Mouse (Mus musculus) T-helper 2 cell (primary cell): ENCODE data around the gene Vash2.
"Not testable (repeated sequence)": the region's sequence is repeated elsewhere in the genome, so short reads cannot be mapped to it uniquely, and the experiment has no call there.

Source experiments
- in situ Hi-C: fragments of 300-600 bp; cut with MboI, MseI; formaldehyde crosslinking; loops from one replicate; pipeline ENCODE4 v1.15.1; 2025; ENCODE audit warnings: high pct_unique_total_duplicates

Vash2 gene

DNA sequence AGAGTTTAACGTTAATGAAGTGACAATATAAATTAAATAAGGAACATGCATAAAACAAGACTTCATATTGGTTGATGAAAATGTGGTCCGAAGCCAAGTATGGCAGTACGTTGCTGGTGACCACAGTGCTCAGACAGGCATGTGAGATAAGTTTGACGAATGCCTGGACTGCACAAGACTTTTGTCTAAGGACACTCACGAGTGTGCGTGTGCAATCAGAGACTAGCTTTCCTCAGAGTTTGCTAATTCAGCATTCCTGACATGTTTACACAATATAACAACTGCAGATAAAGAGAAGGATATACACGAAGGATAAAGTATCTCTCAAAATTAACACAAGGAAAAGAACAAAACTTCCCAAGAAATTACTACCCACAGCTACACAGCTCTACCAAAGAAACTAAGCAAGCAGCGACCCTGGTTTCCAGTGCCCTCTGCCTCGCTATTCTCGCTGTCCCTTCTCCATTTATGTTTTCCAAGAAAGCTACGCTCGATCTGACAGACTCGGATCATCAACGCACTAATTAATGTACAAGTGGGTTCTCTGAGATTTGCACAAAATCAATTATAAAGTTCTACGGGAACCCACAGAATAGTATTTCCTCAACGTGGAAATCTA lies 51.2 kb downstream of the Vash2 start:
- in situ Hi-C loops = no loop called here

DNA sequence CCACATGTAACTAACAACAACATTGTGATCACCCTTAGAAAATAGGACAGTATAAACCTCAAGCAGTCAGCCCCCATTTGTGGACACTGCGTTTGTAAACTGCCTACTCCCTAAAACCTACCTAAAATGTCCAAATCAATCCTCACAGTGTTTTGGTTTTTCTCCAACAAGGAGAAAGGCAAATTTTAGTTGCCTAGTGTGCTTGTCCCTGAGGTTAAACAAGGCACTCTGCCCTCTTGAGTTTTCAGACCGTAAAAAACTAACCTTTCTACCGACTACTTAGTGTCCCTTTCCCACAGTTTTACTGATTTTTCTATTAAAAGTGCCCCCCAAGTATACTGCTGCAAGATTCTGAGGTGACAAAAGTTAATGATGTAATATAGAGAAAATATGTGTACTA lies 51.8 kb downstream of the Vash2 start:
- in situ Hi-C loops = no loop called here

DNA sequence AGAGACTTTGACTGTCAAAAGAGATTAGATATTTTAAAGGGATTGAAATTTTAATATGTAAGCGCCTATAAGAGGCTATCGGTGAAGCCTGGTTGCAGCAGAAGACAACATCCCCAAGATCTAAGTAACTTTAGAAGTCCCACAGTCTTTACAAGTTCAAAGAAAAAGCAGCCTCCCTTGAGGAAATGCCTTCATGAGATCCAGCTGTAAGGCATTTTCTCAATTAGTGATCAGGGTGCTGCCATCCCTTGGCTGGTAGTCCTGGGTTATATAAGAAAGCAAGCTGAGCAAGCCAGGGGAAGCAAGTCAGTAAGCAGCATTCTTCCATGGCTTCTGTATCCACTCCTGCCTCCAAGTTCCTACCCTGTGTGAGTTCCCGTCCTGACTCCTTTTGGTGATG lies 54.3 kb downstream of the Vash2 start, which contains the start of gene Angel2:
Angel2 (plus strand) TSS at position 301 of the 400 bp plus-strand sequence.
- in situ Hi-C loops = not testable (repeated sequence)

DNA sequence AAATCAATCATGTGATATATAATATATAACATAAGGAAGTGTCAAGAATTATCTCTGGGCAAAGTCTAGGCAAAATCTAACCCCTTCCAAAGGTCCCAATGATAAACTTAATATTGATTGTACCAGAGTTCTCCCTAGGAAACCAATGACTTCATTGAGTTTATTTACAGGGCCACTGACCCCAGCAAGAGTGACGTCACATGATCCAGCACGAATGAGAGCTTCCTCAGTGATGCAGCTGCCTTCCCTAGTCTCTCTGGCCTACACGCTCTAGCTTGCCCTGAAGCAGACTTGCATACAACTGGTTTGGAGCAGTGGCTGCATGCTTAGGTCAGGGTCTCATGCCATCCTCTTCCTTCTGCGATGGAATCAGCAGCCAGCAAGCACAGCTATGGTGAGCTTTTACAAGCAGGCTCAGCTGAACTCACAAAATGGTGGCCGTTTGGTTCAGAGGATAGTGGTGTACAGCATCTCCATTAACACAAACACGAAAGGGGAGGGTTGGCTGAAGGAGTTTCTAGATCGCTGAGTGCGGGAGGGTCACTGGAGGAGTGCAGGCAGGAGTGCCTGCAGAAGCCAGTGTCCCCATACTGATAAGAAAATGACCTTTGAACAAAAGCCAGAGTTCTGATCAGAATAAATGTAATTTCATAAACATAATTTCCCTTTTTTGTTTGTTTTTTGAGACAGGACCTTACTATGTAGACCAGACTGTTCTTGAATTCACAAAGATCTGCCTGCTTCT lies 59.2 kb downstream of the Vash2 start:
- in situ Hi-C loops = no loop called here

DNA sequence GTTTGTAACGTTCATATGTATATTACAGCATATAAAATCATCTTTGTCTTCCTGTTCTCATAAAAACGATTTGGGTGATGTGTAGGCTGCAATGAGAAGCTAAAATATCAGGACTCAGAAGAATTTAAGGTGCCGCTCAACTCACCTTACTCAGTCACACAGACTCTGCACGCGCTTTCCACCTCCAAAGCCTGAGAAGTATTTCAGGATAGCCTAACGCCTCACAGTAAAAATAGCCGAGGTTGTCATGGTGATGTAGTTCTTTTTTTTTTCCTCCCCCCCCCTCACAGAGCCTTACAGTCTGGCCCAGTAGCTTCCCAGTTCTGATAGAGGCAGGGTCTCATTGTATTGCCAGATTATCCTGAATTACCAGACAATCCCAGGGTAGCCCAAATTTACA lies 60.2 kb downstream of the Vash2 start:
- in situ Hi-C loops = no loop called here

DNA sequence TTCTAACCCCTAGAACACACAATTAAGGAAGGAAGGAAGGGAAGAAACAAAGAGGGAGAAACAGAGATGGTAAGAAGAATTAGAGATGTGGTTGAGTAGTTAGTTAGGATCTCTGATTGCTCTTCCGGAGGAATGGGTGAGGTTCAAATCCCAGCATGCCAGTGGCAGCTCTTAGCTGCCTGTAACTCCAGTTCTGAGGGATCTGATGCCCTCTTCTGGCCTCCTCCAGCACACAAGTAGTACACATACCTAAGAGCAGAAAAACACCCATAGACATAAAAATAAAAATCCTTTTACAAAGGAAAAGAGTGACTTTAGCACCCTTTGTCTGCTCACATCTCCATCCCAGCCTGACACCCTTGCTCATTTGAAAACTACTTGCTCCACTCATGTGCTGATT lies 66.5 kb downstream of the Vash2 start:
- in situ Hi-C loops = no loop called here

DNA sequence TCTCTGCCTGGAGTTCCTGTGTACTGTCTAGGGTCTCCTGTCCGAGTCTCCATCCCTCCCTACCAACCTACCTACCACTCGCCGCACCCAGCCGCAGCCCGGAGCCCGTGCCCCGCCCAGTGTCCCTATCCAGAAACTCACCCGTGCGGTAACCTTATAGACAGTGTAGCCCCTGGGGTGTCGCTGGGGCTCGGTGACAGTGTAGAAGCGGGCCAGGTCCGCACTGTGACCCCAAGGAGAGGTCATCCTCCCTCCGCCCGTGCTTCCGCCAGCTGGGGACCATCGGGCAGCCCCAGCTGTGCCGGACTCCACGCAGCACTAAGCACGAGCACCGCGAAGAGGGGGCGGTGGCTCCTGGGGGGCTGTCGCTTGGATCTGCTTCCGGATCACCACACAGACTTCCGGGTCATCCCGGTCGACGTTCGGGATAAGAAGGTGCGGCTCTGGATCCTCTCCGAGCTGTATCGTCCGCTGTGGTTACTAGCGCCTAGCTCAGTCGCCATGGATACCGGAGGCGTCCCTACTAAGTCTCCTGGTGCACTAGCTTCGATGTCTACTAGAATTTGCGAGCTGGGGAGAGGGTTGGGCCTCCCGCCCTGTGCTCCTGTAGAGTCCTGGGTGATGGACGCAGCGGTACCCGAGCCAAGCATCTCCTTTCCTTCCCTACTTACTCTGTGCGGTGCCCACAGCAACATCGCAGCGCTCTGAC lies 67.5 kb downstream of the Vash2 start, which contains the start of gene Rps6kc1:
Rps6kc1 (minus strand) TSS at position 356 of the 709 bp plus-strand sequence.
- in situ Hi-C loops = no loop called here

DNA sequence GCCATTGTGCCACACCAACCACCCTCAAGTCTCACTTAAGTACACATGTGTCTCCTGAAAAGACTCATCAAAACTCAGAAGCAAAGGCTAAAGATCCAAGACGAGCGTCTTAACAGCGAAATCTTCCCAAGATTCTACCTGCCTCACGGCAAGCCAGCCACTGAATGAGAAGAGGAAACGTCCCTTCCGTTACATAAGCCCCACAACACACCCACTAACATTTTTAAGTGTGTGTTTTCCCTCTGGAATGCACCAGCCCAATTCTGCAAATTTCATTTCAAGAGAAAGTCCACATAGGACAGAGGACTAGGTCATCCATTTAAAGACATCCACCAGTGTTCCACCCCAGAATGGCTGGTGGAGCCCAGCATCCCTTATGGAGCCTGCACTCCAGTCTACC lies 68.3 kb downstream of the Vash2 start:
- in situ Hi-C loops = no loop called here

DNA sequence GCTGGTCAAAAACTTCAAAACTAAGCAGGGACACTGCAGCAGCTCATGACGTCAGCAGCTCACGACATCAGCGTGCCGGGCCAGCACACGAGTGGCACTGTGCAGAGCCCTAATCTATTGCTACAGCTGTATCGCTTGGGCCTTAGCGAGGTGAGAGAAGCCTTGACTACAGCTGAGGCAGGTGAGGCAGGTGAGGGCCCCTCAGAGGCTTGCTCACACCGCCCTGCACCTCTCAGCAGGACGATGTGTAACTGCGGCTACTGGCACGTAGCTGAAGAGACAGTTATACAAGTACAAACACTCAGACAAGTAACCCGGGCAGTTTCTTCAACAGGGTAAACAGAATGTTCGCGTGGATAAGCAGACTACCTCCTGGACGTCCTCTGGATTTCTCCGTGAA lies 74.4 kb downstream of the Vash2 start:
- in situ Hi-C loops = no loop called here

DNA sequence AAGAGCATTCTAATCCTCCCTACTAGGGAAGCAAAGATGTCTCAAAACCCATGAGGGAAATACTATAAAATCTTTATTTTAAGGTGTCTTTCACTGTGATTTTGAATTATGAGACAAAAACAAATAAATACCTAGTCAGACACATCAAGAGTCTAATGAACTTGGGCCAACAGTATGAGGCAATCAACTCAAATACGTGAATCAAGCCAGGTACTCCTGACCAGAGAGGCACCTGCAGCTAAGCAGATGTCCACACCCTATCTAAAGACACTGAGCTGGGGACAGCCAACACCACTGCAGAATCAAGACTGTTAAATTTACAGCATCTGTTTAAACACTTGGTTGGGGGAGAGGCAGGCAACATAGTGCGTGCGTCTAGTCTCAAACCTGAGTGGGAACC lies 75.0 kb downstream of the Vash2 start:
- in situ Hi-C loops = no loop called here

DNA sequence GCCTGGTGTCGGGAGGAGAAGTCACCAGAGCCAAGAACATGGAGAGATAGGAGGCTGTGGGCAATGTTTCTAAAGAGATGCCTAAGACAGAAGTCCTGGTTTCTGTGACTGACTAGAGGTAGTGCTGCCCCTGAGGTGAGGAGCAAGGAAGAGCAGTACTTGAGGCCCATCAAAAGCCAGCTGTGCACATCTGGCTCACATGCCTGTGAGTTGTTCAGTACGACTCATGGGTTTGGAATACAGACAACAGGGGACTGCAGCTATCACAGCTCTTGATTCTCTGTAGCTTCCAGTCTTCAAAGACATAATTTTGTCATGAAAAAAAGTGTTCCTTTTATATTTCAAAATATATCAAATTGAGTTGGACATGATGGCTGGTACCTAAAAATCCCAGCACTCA lies 78.0 kb downstream of the Vash2 start:
- in situ Hi-C loops = no loop called here

DNA sequence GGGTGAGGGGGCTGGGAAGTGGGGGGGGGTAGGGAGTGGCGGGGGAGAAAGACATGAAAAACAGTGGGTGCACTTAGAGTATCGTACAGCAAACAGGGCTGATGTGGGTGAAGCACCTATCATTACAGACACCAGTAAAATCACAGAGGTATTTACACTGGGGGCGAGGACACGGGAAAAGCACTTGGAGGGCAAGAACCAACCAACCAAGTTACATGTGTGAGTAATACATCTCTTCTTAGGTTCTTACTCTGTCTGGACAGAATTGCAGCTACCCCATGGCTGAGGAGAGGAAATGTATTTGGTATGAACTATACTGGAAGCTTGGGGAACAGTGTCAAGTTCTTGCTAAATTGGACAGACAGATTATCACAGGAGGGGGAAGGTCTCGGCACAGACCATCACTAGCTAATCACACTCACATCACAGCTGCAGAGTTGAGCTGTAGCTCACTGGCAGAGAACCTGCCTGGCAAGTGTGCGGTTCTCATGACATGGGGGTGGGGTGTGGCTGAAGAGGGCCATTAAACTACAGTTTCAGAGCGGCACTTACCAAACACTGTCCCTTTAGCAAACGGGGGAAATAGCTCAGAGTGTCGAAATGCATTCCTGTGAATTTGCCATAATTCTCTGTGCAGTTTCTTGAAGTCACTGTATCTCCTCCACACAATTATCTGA lies 80.1 kb downstream of the Vash2 start:
- in situ Hi-C loops = no loop called here

DNA sequence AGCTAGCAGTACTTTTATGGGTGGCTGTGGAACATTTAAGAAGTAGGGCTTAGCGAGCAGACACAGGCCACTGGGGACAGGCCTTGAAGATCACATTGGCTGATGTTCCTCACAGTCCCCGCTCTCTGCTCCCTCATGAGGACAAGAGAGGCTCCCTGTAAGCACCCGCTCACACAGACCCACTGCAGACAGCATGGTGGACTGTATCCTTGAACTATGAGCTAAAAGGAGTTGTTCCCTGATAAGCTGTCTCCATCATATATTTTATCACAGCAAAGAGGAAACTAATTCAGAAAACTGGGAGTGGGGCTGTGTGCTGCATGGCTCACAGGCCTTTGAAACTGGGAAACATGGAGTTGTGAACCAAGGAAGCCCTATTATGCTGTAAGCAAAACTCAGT lies 80.9 kb downstream of the Vash2 start:
- in situ Hi-C loops = no loop called here
